Mouse (Mus musculus) E14TG2a.4 (cell line): ENCODE results near the gene Daxx.

Experiments used
- H3K27me3 ChIP-seq: 2 replicates; pipeline ENCODE4 v1.6.1; 2014; ENCODE audit warnings: low read length, control low read depth; ENCODE audit not compliant: insufficient read depth
- H3K36me3 ChIP-seq: 2 replicates; pipeline ENCODE4 v1.6.1; 2014; ENCODE audit warnings: low read length, control low read depth; ENCODE audit not compliant: insufficient read depth
- H3K4me1 ChIP-seq: replicated peaks from 2 replicates; pipeline ENCODE4 v1.6.1; 2014; ENCODE audit warnings: low read depth, low read length, control low read depth
- H3K4me3 ChIP-seq: replicated peaks from 2 replicates; pipeline ENCODE4 v1.5.1; 2014; ENCODE audit warnings: mild to moderate bottlenecking, low read length
- H3K9me3 ChIP-seq: 2 replicates; pipeline ENCODE4 v1.6.1; 2014; ENCODE audit warnings: low read length, control low read depth
- CTCF ChIP-seq: conservative IDR thresholded peaks from 2 replicates; pipeline ENCODE4 v1.5.1; 2014; ENCODE audit warnings: low read length
- NANOG ChIP-seq: IDR thresholded peaks from 2 replicates; pipeline ENCODE4 v1.6.1; 2014; ENCODE audit warnings: borderline replicate concordance, low read length, mixed read lengths
- POU5F1 ChIP-seq: IDR thresholded peaks from 2 replicates; pipeline ENCODE4 v1.6.1; 2014; ENCODE audit warnings: low read length, borderline replicate concordance

Gene Daxx

GRCm38 (mm10) chr17:33931947-33932346 is 22.7 kb downstream of the Daxx start:
- H3K4me1 ChIP-seq: peaks cover 72% of the 10 kb centered on the region
- peak overlapping the region; percentile 97; the same call in 1 of the 2 replicates for H3K4me3 ChIP-seq
- TF ChIP-seq POU5F1: no peak
- TF ChIP-seq CTCF: no peak
- no peak for TF ChIP-seq NANOG
- H3K36me3 ChIP-seq: peaks cover 66% of the 10 kb centered on the region
- no peaks in the 10 kb centered on the region for H3K27me3 ChIP-seq
- no peaks in the 10 kb centered on the region for H3K9me3 ChIP-seq

GRCm38 (mm10) chr17:33932448-33932847 is 23.2 kb downstream of the Daxx start:
- H3K9me3 ChIP-seq: no peaks in the 10 kb centered on the region
- TF ChIP-seq CTCF (no peak), POU5F1 (no peak), NANOG (no peak)
- no peaks in the 10 kb centered on the region for H3K27me3 ChIP-seq
- H3K4me1 ChIP-seq: peaks cover 77% of the 10 kb centered on the region
- peaks cover 66% of the 10 kb centered on the region for H3K36me3 ChIP-seq
- peak overlapping the region; percentile 97 for H3K4me3 ChIP-seq

- H3K4me3 ChIP-seq: peak overlapping the region; percentile 97
- peaks cover 77% of the 10 kb centered on the region for H3K4me1 ChIP-seq
- peaks cover 65% of the 10 kb centered on the region for H3K36me3 ChIP-seq
- no peak for TF ChIP-seq CTCF
- no peak for TF ChIP-seq POU5F1
- no peak for TF ChIP-seq NANOG
- H3K27me3 ChIP-seq: no peaks in the 10 kb centered on the region
- H3K9me3 ChIP-seq: no peaks in the 10 kb centered on the region
These were observed 23.8 kb downstream of the Daxx start for GRCm38 (mm10) chr17:33932970-33933369.

GRCm38 (mm10) chr17:33935422-33936055 is 26.3 kb downstream of the Daxx start:
- Histone ChIP-seq H3K4me1 (peaks cover 84% of the 10 kb centered on the region), H3K27me3 (no peaks in the 10 kb centered on the region), H3K9me3 (no peaks in the 10 kb centered on the region), H3K4me3 (peak overlapping the region; percentile 56), H3K36me3 (peaks cover 72% of the 10 kb centered on the region)
- no peak for TF ChIP-seq NANOG
- no peak for TF ChIP-seq CTCF
- TF ChIP-seq POU5F1: no peak

- Histone ChIP-seq H3K4me1 (peaks cover 81% of the 10 kb centered on the region), H3K4me3 (0 out of 2 replicates have a peak overlapping the region, but pooled peaks have one; percentile 1), H3K27me3 (no peaks in the 10 kb centered on the region), H3K9me3 (no peaks in the 10 kb centered on the region), H3K36me3 (peaks cover 78% of the 10 kb centered on the region)
- TF ChIP-seq CTCF: no peak
- TF ChIP-seq POU5F1: no peak
- no peak for TF ChIP-seq NANOG
These were observed 27.8 kb downstream of the Daxx start for GRCm38 (mm10) chr17:33936993-33937392.

GRCm38 (mm10) chr17:33938783-33939182 is 29.6 kb downstream of the Daxx start:
- no peaks in the 10 kb centered on the region for H3K27me3 ChIP-seq
- H3K4me1 ChIP-seq: peaks cover 77% of the 10 kb centered on the region
- peak overlapping the region; percentile 99 for H3K4me3 ChIP-seq
- no peaks in the 10 kb centered on the region for H3K9me3 ChIP-seq
- TF ChIP-seq POU5F1 (no peak), CTCF (no peak), NANOG (no peak)
- H3K36me3 ChIP-seq: peaks cover 78% of the 10 kb centered on the region

GRCm38 (mm10) chr17:33940206-33940805 is 31.1 kb downstream of the Daxx start, which contains the start of the genes Pfdn6 and Wdr46:
Pfdn6 (minus strand) TSS chr17:33940343.
Wdr46 (plus strand) TSS chr17:33940660.
- TF ChIP-seq POU5F1 (no peak), CTCF (no peak), NANOG (no peak)
- Histone ChIP-seq H3K36me3 (peaks cover 78% of the 10 kb centered on the region), H3K9me3 (no peaks in the 10 kb centered on the region), H3K4me1 (peaks cover 66% of the 10 kb centered on the region), H3K27me3 (no peaks in the 10 kb centered on the region), H3K4me3 (peak within 1 kb of the TSS; percentile 99)

- no peaks in the 10 kb centered on the region for H3K9me3 ChIP-seq
- H3K4me3 ChIP-seq: peak overlapping the region; percentile 99
- TF ChIP-seq NANOG: no peak
- no peak for TF ChIP-seq CTCF
- TF ChIP-seq POU5F1: no peak
- no peaks in the 10 kb centered on the region for H3K27me3 ChIP-seq
- peaks cover 78% of the 10 kb centered on the region for H3K36me3 ChIP-seq
- H3K4me1 ChIP-seq: peaks cover 59% of the 10 kb centered on the region
These were observed 31.8 kb downstream of the Daxx start for GRCm38 (mm10) chr17:33940981-33941380.
